Mouse (Mus musculus) lung, postnatal 0 days (tissue): ENCODE results near the gene Sarm1. TPM values are rescaled to one million over a fixed set of nuclear protein-coding genes. Genes with fewer than 3 reads are reported as not detected.

Source experiments
- ATAC-seq: fragments of 200-750 bp; cut with Nextera tagmentation; 2 replicates; pipeline ENCODE4 v1.8.0; 2017; ENCODE audit warnings: moderate library complexity
- DNase-seq: peaks from one replicate; pipeline ENCODE4 v3.0.0-alpha.2; 2016; ENCODE audit warnings: low spot score
- H3K27ac ChIP-seq: fragments of 300-500 bp; sonication (generic); 2 replicates; pipeline ENCODE4 v1.5.1; 2014; ENCODE audit warnings: antibody characterized with exemption, mild to moderate bottlenecking, low read length, mixed read lengths
- H3K27me3 ChIP-seq: fragments of 300-500 bp; sonication (generic); replicated peaks from 2 replicates; pipeline ENCODE4 v1.6.1; 2014; ENCODE audit warnings: low read length, mixed read lengths; ENCODE audit not compliant: insufficient read depth
- H3K36me3 ChIP-seq: fragments of 300-500 bp; sonication (generic); 2 replicates; pipeline ENCODE4 v1.6.1; 2014; ENCODE audit warnings: low read length, mixed read lengths; ENCODE audit not compliant: insufficient read depth
- H3K4me1 ChIP-seq: fragments of 300-500 bp; sonication (generic); 2 replicates; pipeline ENCODE4 v1.6.1; 2014; ENCODE audit warnings: antibody characterized with exemption, low read depth, low read length, mixed read lengths; ENCODE audit not compliant: insufficient read depth
- H3K4me2 ChIP-seq: fragments of 300-500 bp; sonication (generic); replicated peaks from 2 replicates; pipeline ENCODE4 v1.6.1; 2014; ENCODE audit warnings: low read depth, mild to moderate bottlenecking, low read length, moderate library complexity, mixed read lengths
- H3K4me3 ChIP-seq: fragments of 300-500 bp; sonication (generic); 2 replicates; pipeline ENCODE4 v1.5.1; 2014; ENCODE audit warnings: low read depth, low read length
- H3K9ac ChIP-seq: fragments of 300-500 bp; sonication (generic); replicated peaks from 2 replicates; pipeline ENCODE4 v1.6.1; 2014; ENCODE audit warnings: low read depth, mild to moderate bottlenecking
- H3K9me3 ChIP-seq: fragments of 300-500 bp; sonication (generic); 2 replicates; pipeline ENCODE4 v1.6.1; 2016; ENCODE audit warnings: low read length, mixed read lengths
- CTCF ChIP-seq: IDR thresholded peaks from 2 replicates; pipeline ENCODE4 v1.5.1; 2016; ENCODE audit warnings: antibody characterized with exemption, mild to moderate bottlenecking
- EP300 ChIP-seq: IDR thresholded peaks from 2 replicates; pipeline ENCODE4 v1.6.1; 2016; ENCODE audit warnings: antibody characterized with exemption, mild to moderate bottlenecking, control low read depth
- WGBS: fragments of 180-500 bp; shearing (Covaris S2); extraction: QIAGEN DNeasy Blood & Tissue Kit; methylation state at CpG from one replicate; pipeline ENCODE4 v1.1.7; 2014; 5-methylcytosine and 5-hydroxymethylcytosine counted together
- polyA plus RNA-seq: library from polyadenylated mRNA; unstranded; fragments of >200 nt; fragmentation: Nextera tagmentation; extraction: Ambion mirVana; gene quantifications from 2 replicates; pipeline ENCODE4 v1.2.1, GENCODE M21; 2015

The Sarm1 gene
- polyA plus RNA-seq, 1 experiment from 2014 or later, result 0.16 TPM

DNA sequence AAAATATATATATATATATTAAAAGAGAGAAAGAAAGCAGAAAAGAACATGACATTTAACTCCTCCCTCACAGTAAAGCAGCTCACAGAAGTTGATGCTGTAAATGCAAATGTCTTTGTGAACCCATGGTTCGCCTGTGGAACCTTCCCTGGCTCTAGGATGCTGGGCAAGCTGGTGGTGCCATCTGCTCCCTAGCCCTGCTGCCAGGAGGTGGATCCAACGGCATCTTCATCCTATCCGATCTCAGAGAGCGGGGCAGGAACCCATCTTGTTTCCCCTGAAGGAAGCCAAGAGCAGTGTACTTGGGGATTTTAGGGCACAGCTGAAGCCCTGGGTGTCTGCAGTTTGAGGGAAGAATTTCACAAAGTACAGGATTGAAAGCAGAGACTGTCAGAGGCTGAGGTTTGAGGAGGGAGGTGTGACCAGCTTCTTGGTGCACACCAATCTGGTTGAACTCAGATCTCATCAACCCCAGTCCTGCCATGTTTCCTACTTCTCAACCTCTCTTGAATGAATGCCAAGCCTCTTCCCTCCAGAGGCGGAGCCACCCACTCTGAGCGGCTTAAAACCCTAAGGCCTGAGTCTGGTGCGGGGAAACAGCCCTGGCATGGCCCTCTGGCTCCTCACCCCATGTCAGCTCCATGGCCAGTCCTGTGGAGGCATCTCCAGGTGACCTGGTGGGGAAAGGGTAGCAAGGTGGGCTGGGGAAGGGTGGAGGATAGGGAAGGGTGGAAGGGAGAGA is 5.5 kb upstream of the Sarm1 start, which contains the start of gene Sebox:
Gene Sebox, plus strand, starts transcription at position 539 of the 742 bp plus-strand sequence.
- no peak within 1 kb of the TSS for H3K27ac ChIP-seq
- peaks cover 8% of the 10 kb centered on the region; the same call in 1 of the 2 replicates for H3K27me3 ChIP-seq
- H3K36me3 ChIP-seq, result peaks cover 14% of the 10 kb centered on the region
- H3K9ac ChIP-seq, result no peak within 1 kb of the TSS
- H3K4me2 ChIP-seq, result no peak within 1 kb of the TSS
- 57% methylated on average over 7 of the region's 7 CpGs for WGBS
- H3K4me1 ChIP-seq, result no peaks in the 10 kb centered on the region
- ATAC-seq (no peak), DNase-seq (no peak)
- H3K4me3 ChIP-seq, result no peak within 1 kb of the TSS
- no peaks in the 10 kb centered on the region for H3K9me3 ChIP-seq
- TF ChIP-seq EP300 (no peak), CTCF (no peak)

DNA sequence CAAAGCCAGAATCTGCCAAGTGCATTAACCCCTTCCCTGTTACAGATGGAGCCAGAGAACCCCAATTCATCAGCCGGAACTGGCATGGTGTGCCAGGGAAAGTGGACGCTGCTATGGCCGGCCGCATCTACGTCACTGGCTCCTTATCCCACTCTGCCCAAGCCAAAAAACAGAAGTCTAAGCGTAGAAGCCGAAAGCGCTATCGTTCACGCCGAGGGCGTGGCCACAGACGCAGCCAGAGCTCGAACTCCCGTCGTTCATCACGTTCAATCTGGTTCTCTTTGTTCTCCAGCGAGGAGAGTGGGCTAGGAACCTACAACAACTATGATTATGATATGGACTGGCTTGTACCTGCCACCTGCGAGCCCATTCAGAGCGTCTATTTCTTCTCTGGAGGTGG is 4.0 kb upstream of the Sarm1 start:
- Histone ChIP-seq H3K27me3 (peaks cover 8% of the 10 kb centered on the region; the same call in 1 of the 2 replicates), H3K9ac (no peak overlapping the region), H3K9me3 (no peaks in the 10 kb centered on the region), H3K4me1 (0 out of 2 replicates have a peak, but pooled peaks cover 5% of the 10 kb centered on the region), H3K27ac (no peak overlapping the region), H3K36me3 (0 out of 2 replicates have a peak, but pooled peaks cover 7% of the 10 kb centered on the region), H3K4me2 (no peak overlapping the region), H3K4me3 (no peak overlapping the region)
- no peak for DNase-seq
- ATAC-seq, result no peak
- TF ChIP-seq EP300 (no peak), CTCF (no peak)
- WGBS, result 66% methylated on average over 20 of the region's 20 CpGs

DNA sequence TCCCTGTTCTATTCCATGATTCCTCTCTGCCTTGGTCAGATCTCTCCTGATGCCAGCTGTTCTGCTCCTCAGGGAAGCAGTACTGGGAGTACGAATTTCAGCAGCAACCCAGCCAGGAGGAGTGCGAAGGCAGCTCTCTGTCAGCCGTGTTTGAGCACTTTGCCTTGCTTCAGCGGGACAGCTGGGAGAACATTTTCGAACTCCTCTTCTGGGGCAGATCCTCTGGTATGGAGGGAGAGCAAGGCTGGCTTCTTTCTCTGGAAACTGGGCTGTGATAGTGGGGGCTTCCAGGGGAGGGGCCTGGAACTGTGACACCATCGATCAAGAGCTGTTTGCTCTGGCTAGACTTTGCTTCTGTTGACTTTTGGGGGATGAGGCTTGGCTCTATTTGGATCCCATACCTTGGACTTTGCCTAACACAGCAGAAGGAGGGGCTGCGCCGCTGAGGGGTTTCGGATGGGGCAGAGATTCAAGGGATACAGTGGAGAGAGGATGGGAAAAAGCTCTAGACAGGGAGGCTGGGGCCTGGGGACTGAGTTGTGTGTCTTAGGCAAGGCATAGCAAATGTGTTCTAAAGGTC is 3.2 kb upstream of the Sarm1 start:
- Histone ChIP-seq H3K36me3 (no peaks in the 10 kb centered on the region), H3K4me3 (no peak overlapping the region), H3K27ac (no peak overlapping the region), H3K27me3 (peaks cover 8% of the 10 kb centered on the region; the same call in 1 of the 2 replicates), H3K9ac (no peak overlapping the region), H3K4me2 (no peak overlapping the region), H3K9me3 (no peaks in the 10 kb centered on the region), H3K4me1 (0 out of 2 replicates have a peak, but pooled peaks cover 5% of the 10 kb centered on the region)
- ATAC-seq (no peak), DNase-seq (no peak)
- WGBS, result 53% methylated on average over 9 of the region's 9 CpGs
- TF ChIP-seq EP300, result no peak
- no peak for TF ChIP-seq CTCF

GRCm38 (mm10) chr11:78499543-78499942 is 2.0 kb upstream of the Sarm1 start:
- ATAC-seq (no peak), DNase-seq (no peak)
- Histone ChIP-seq H3K4me3 (no peak overlapping the region), H3K27ac (no peak overlapping the region), H3K36me3 (no peaks in the 10 kb centered on the region), H3K4me2 (no peak overlapping the region), H3K4me1 (0 out of 2 replicates have a peak, but pooled peaks cover 5% of the 10 kb centered on the region), H3K27me3 (peaks cover 13% of the 10 kb centered on the region; the same call in 1 of the 2 replicates), H3K9me3 (no peaks in the 10 kb centered on the region), H3K9ac (no peak overlapping the region)
- no peak for TF ChIP-seq CTCF
- TF ChIP-seq EP300, result no peak
- WGBS, result 28% methylated on average over 16 of the region's 16 CpGs

- Histone ChIP-seq H3K36me3 (no peaks in the 10 kb centered on the region), H3K4me2 (peak within 1 kb of the TSS; percentile 67), H3K27ac (no peak within 1 kb of the TSS), H3K4me1 (0 out of 2 replicates have a peak, but pooled peaks cover 5% of the 10 kb centered on the region), H3K9ac (no peak within 1 kb of the TSS), H3K9me3 (no peaks in the 10 kb centered on the region), H3K4me3 (peak within 1 kb of the TSS; percentile 30), H3K27me3 (peaks cover 13% of the 10 kb centered on the region; the same call in 1 of the 2 replicates)
- 29% methylated on average over 7 of the region's 7 CpGs for WGBS
- no peak for TF ChIP-seq EP300
- no peak for TF ChIP-seq CTCF
- no peak for DNase-seq
- ATAC-seq, result no peak
Observed at GRCm38 (mm10) chr11:78499004-78499403, 1.4 kb upstream of the Sarm1 start, which contains the start of gene Vtn. TSS of gene Vtn (plus strand) at chr11:78499091.

DNA sequence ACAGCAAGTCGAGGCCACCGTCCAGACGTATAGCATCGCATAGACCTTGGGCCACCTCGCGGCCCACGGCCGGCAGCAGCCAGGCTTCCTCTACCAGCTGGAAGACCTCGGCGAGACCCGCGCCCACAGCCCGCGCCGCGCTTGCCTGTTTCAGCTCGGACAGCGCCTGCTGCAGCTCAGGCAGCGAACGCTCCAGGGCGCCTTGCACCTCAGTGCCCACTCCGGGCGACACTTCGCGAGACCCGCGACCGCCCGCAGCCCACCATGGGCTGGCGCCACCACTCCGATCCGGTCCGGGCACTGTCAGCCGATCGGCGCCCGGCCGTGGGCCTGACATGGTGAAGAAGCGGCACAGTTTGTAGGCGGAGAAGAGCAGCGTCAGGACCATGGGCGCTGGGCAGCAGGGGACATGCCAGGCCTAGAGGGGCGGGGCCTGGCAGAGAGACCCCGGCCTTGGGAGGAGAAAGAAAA is 448 bp downstream of the Sarm1 start:
- DNase-seq, result no peak
- Histone ChIP-seq H3K4me2 (peak overlapping the region; percentile 67), H3K4me3 (peak overlapping the region; percentile 30), H3K27me3 (peaks cover 13% of the 10 kb centered on the region; the same call in 1 of the 2 replicates), H3K9ac (no peak overlapping the region), H3K4me1 (0 out of 2 replicates have a peak, but pooled peaks cover 5% of the 10 kb centered on the region), H3K9me3 (no peaks in the 10 kb centered on the region), H3K36me3 (no peaks in the 10 kb centered on the region), H3K27ac (no peak overlapping the region)
- no peak for TF ChIP-seq CTCF
- no peak for TF ChIP-seq EP300
- 0 out of 2 replicates have a peak, but pooled peaks have one; percentile 2 for ATAC-seq
- under 1% methylated on average over 44 of the region's 44 CpGs for WGBS
